Mouse (Mus musculus) forebrain, embryonic 12.5 days (tissue): ENCODE measurements at regions not wholly inside any gene's neighbourhood (a gene's known extent, or its start where the extent isn't known, plus 50 kb on each side); places are given as distances from the start of the nearest gene placed in this dataset.
"Not testable (repeated sequence)": the region's sequence is repeated elsewhere in the genome, so short reads cannot be mapped to it uniquely, and the experiment has no call there.

ENCODE experiments used
- ATAC-seq: fragments of 200-750 bp; cut with Nextera tagmentation; 2 replicates; pipeline ENCODE4 v1.8.0; 2017; ENCODE audit warnings: moderate TSS enrichment; ENCODE audit not compliant: low FRiP score
- H3K27ac ChIP-seq: fragments of 300-500 bp; sonication (generic); 2 replicates; pipeline ENCODE4 v1.5.1; 2016; ENCODE audit warnings: mild to moderate bottlenecking
- H3K27me3 ChIP-seq: fragments of 300-500 bp; sonication (generic); 2 replicates; pipeline ENCODE4 v1.6.1; 2016; ENCODE audit warnings: mild to moderate bottlenecking
- H3K36me3 ChIP-seq: fragments of 300-500 bp; sonication (generic); replicated peaks from 2 replicates; pipeline ENCODE4 v1.6.1; 2016; ENCODE audit warnings: mild to moderate bottlenecking
- H3K4me1 ChIP-seq: fragments of 300-500 bp; sonication (generic); 2 replicates; pipeline ENCODE4 v1.6.1; 2016
- H3K4me2 ChIP-seq: fragments of 300-500 bp; sonication (generic); 2 replicates; pipeline ENCODE4 v1.6.1; 2016; ENCODE audit warnings: mild to moderate bottlenecking, moderate library complexity
- H3K4me3 ChIP-seq: fragments of 300-500 bp; sonication (generic); replicated peaks from 2 replicates; pipeline ENCODE4 v1.5.1; 2016; ENCODE audit warnings: mild to moderate bottlenecking
- H3K9ac ChIP-seq: fragments of 300-500 bp; sonication (generic); 2 replicates; pipeline ENCODE4 v1.6.1; 2016; ENCODE audit warnings: mild to moderate bottlenecking
- H3K9me3 ChIP-seq: fragments of 300-500 bp; sonication (generic); 2 replicates; pipeline ENCODE4 v1.6.1; 2016
- WGBS: fragments of 180-500 bp; shearing (Covaris S2); methylation state at CpG from one replicate; pipeline ENCODE4 v1.1.7; 2016; 5-methylcytosine and 5-hydroxymethylcytosine counted together

DNA sequence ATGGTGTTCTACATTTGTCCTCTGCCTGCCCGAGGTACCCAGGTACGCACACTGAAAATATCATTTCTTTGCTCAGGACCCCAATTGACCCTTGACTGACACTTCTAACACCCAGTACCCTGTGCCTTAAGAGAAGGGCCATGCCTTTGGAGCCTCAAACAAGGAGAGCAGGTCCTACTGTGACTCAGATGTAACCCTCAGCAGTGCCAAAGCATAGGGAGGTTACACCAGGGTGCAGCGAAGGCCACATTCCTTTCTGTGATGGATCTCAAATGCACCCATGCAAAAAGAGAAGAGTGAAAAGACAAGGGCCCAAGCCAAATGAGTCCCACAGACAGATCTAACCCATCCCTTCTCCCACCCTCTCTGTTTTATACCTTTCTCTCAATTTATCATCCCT is 181.9 kb upstream of the Prok2 start:
- 94% methylated on average over 3 of the region's 3 CpGs for WGBS
- no peak overlapping the region for H3K9ac ChIP-seq
- H3K4me2 ChIP-seq, result no peak overlapping the region
- no peaks in the 10 kb centered on the region for H3K4me1 ChIP-seq
- no peak overlapping the region for H3K27ac ChIP-seq
- H3K4me3 ChIP-seq, result no peak overlapping the region
- ATAC-seq, result no peak
- no peaks in the 10 kb centered on the region for H3K9me3 ChIP-seq
- peaks cover 11% of the 10 kb centered on the region for H3K27me3 ChIP-seq
- H3K36me3 ChIP-seq, result no peaks in the 10 kb centered on the region

DNA sequence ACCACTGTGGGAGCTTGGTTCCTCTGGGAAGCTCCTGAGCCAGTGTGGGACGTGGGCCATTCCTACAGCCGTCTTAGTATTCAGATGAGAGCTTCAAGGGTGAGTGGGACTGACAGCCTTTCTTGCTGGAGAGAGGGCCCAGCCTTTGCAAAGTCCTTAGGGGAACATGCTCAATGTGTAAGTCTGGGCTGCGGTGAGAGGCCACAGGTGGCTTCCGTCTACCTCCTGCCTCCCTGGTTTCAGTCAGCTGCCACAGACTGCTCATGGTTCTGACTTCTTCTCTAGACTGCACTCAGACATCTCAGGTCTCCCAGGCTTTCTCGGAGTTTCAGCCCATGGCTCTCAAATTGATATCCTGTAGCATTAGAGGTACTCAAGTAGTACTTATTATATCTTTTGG is 179.0 kb upstream of the Prok2 start:
- no peak for ATAC-seq
- 87% methylated on average over 5 of the region's 5 CpGs for WGBS
- H3K9ac ChIP-seq, result no peak overlapping the region
- H3K27me3 ChIP-seq, result peaks cover 8% of the 10 kb centered on the region
- no peak overlapping the region for H3K4me2 ChIP-seq
- H3K4me3 ChIP-seq, result no peak overlapping the region
- H3K4me1 ChIP-seq, result no peaks in the 10 kb centered on the region
- H3K27ac ChIP-seq, result no peak overlapping the region
- H3K36me3 ChIP-seq, result no peaks in the 10 kb centered on the region
- no peaks in the 10 kb centered on the region for H3K9me3 ChIP-seq

DNA sequence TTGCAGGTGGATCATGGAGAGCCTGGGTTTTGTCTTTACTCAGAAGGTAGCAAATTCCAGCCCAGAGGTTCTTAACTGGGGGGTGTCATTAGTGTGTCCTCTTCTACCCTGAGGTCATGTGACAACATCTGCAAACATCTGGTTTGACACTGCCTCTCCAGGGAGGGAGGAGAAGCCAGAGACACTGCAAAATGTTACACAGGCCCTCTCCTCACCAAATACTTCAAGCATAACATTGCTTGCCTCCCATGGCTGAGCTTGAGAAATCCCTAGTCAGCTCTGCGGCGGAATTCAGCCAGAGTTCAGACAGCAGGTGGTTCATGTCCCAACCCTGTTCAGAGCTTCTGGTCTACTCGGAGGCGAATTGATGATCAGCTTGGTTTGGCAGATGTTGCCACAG is 178.4 kb upstream of the Prok2 start:
- no peaks in the 10 kb centered on the region for H3K9me3 ChIP-seq
- ATAC-seq, result no peak
- no peak overlapping the region for H3K4me3 ChIP-seq
- no peak overlapping the region for H3K4me2 ChIP-seq
- no peaks in the 10 kb centered on the region for H3K4me1 ChIP-seq
- WGBS, result 84% methylated on average over 4 of the region's 4 CpGs
- H3K27me3 ChIP-seq, result peaks cover 8% of the 10 kb centered on the region
- H3K36me3 ChIP-seq, result no peaks in the 10 kb centered on the region
- no peak overlapping the region for H3K9ac ChIP-seq
- H3K27ac ChIP-seq, result no peak overlapping the region

DNA sequence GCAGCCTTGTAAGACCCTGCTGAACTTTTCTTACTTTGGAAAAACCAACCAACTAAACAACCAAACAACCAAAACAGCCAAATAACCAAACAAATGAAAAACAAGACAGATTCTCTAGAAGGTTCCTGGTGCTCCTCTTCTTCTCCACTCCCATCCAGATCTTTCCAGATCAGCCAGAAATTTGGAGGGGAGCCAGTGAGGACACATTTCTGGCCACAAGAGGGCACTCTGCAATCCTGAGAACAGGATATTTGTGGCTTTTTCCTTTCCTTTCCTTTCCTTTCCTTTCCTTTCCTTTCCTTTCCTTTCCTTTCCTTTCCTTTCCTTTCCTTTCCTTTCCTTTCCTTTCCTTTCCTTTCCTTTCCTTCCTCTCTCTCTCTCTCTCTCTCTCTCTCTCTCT is 177.9 kb upstream of the Prok2 start:
- not testable (repeated sequence) for H3K27me3 ChIP-seq, H3K4me3 ChIP-seq, H3K9ac ChIP-seq, ATAC-seq, H3K4me1 ChIP-seq, H3K27ac ChIP-seq, H3K36me3 ChIP-seq, H3K9me3 ChIP-seq, H3K4me2 ChIP-seq

DNA sequence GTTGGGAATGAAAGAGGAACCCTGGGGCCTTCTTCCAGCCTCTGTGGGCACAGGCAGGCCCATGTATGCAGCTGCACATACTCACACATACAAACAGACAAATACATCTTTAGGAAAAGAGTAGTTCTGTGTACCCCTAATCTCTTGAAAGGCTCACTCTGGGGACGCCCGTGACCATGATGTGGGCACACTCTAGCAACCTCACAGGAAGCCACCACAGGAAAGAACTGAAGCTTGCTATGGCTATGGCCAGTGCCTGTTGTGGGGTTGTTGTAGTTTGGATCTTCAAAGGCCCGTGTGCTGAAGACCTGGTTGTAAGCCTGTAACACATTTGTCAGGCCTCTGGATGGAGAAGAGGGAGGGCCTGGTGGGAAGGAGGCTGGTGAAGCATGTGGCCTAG is 175.4 kb upstream of the Prok2 start:
- 92% methylated on average over 3 of the region's 3 CpGs for WGBS
- Histone ChIP-seq H3K27me3 (peaks cover 12% of the 10 kb centered on the region; the same call in 1 of the 2 replicates), H3K27ac (no peak overlapping the region)

DNA sequence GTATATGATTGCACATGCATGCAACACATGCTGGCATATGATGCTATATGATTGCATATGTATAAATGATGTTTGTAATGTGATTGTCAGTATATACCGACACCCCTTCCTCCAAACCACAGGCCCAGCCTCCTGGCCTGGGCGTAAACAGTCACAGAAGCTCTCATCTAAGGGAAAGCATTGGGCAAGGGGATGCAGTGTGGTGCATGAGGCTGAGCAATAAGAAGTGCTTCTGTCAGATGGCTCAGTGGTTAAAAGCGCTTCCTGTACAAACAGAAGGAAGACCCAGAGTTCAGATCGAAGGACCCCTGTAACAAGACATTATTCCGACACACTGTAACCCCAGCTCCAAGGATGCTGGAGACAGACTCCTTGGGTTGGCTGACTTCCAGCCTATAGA is 175.0 kb upstream of the Prok2 start:
- no peak for ATAC-seq
- H3K36me3 ChIP-seq, result no peaks in the 10 kb centered on the region
- no peak overlapping the region for H3K4me3 ChIP-seq
- H3K27me3 ChIP-seq, result peaks cover 12% of the 10 kb centered on the region; the same call in 1 of the 2 replicates
- no peaks in the 10 kb centered on the region for H3K9me3 ChIP-seq
- H3K27ac ChIP-seq, result no peak overlapping the region
- H3K9ac ChIP-seq, result no peak overlapping the region
- 87% methylated on average over 5 of the region's 5 CpGs for WGBS
- H3K4me1 ChIP-seq, result no peaks in the 10 kb centered on the region
- H3K4me2 ChIP-seq, result no peak overlapping the region

More for the DNA sequence above, 175.4 kb upstream of the Prok2 start:
- no peaks in the 10 kb centered on the region for H3K9me3 ChIP-seq
- no peak overlapping the region for H3K4me3 ChIP-seq
- no peaks in the 10 kb centered on the region for H3K4me1 ChIP-seq
- no peak for ATAC-seq
- no peak overlapping the region for H3K9ac ChIP-seq
- no peaks in the 10 kb centered on the region for H3K36me3 ChIP-seq
- H3K4me2 ChIP-seq, result no peak overlapping the region

DNA sequence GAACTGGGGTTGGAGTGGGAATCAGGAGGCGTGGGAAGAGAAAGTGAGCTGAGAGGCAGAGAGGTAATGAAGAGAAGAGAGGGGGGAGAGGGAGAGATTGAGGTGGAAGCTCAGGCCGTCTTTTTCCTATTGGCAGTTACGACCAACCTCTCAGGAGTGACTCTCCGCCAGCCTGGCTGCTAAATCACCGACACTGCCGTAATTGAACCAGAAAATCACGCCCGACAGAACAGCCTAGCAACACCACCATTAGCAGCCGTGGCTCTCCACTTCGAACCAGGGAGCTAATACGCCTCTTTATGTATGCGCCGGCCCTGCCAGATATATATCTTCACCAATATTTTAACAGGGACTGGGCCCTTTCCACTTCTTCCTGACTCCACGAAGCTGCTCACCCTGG is 173.5 kb upstream of the Prok2 start:
- Histone ChIP-seq H3K4me2 (no peak overlapping the region), H3K27me3 (peaks cover 12% of the 10 kb centered on the region; the same call in 1 of the 2 replicates), H3K4me1 (no peaks in the 10 kb centered on the region), H3K36me3 (no peaks in the 10 kb centered on the region), H3K4me3 (no peak overlapping the region), H3K9me3 (no peaks in the 10 kb centered on the region), H3K9ac (no peak overlapping the region), H3K27ac (no peak overlapping the region)
- ATAC-seq, result no peak
- WGBS, result 76% methylated on average over 14 of the region's 14 CpGs

DNA sequence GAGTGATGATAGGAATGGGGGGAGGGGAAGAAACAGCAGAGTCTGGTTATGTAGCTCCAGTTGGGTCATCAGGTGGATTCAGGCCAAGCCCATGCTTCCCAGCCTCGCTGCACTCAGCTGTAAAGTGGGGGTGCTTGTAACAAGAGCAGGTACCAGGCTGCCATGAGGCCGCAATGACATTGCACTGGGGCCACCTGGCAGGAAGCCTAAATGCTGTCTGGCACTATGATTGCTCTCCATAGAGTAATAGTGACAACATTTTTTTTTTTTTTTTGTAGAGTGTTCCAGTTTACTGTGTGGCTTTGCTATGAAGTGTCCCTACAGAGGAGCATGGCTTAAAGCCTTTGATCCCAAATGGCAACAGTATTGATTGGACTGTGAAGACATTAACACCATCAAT is 171.9 kb upstream of the Prok2 start:
- 85% methylated on average over 2 of the region's 2 CpGs for WGBS
- Histone ChIP-seq H3K4me1 (no peaks in the 10 kb centered on the region), H3K9me3 (no peaks in the 10 kb centered on the region), H3K4me3 (no peak overlapping the region), H3K9ac (no peak overlapping the region), H3K36me3 (no peaks in the 10 kb centered on the region), H3K27me3 (peaks cover 9% of the 10 kb centered on the region; the same call in 1 of the 2 replicates), H3K27ac (no peak overlapping the region), H3K4me2 (no peak overlapping the region)
- ATAC-seq, result no peak

DNA sequence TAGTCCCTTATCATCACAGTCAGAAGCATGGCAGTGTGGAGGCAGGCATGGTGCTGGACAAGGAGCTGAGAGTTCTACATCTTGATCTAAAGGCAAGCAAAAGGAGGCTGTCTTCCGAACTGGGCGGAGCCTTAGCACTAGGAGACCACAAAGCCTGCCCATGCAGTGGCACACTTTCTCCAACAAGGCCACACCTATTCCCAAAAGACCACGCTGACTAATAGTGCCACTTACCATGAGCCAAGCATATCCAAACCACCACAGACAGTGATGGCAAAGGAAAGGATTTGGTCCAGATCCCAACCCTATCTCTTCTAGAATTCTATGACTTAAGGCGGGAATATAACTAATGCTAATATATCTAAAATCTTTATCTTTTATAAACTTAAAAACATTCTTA is 169.4 kb upstream of the Prok2 start:
- Histone ChIP-seq H3K4me2 (no peak overlapping the region), H3K4me3 (no peak overlapping the region), H3K9me3 (no peaks in the 10 kb centered on the region), H3K27me3 (peaks cover 8% of the 10 kb centered on the region; the same call in 1 of the 2 replicates), H3K4me1 (no peaks in the 10 kb centered on the region), H3K36me3 (no peaks in the 10 kb centered on the region), H3K9ac (no peak overlapping the region), H3K27ac (no peak overlapping the region)
- 95% methylated on average over 4 of the region's 4 CpGs for WGBS
- no peak for ATAC-seq

DNA sequence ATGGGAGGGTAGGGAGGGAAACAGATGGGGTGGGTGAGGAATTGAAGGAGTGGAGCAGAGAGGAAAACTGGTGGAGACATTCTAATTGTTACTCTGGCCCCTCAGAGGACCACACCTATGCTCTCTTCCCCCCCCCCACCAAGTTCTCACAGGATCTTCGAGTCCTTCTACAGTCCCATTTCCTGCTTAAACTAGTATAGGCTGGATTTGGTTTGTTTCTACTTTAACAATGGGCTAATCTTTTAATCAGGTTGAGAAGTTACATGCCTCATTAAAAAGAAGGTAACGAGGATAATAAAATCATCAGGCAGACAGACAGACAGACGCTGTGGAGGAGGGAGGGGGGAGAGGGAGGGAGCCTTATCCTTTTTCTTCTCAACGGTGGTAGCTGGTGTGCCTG is 167.7 kb upstream of the Prok2 start:
- ATAC-seq, result no peak
- Histone ChIP-seq H3K9me3 (no peaks in the 10 kb centered on the region), H3K4me2 (no peak overlapping the region), H3K36me3 (no peaks in the 10 kb centered on the region), H3K4me1 (peaks cover 3% of the 10 kb centered on the region), H3K27ac (no peak overlapping the region), H3K9ac (no peak overlapping the region), H3K27me3 (peaks cover 12% of the 10 kb centered on the region; the same call in 1 of the 2 replicates), H3K4me3 (no peak overlapping the region)
- 35% methylated on average over 4 of the region's 4 CpGs for WGBS

DNA sequence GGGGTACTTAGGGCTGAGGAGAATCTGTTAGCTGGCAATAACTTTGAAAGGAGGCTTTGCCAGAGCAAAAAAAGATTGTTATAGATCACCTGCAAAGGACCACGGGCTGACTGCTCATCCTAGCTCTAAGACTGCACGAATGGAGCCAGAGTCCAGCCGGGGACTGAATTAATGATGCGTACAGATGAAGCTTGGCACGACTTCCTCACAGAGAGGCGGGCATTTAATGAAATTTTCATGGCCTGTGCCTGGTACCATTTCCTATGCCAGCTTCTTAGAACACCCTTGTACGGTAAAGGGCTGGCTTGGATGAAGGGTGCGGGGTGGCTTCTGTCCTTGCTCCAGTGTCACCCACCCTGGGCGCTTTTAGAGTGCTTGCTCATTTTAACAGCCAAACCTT is 166.0 kb upstream of the Prok2 start:
- Histone ChIP-seq H3K4me3 (no peak overlapping the region), H3K27me3 (peaks cover 12% of the 10 kb centered on the region; the same call in 1 of the 2 replicates), H3K27ac (no peak overlapping the region), H3K36me3 (no peaks in the 10 kb centered on the region), H3K4me1 (peaks cover 4% of the 10 kb centered on the region), H3K9me3 (no peaks in the 10 kb centered on the region), H3K9ac (no peak overlapping the region), H3K4me2 (no peak overlapping the region)
- no peak for ATAC-seq
- WGBS, result 87% methylated on average over 9 of the region's 9 CpGs

DNA sequence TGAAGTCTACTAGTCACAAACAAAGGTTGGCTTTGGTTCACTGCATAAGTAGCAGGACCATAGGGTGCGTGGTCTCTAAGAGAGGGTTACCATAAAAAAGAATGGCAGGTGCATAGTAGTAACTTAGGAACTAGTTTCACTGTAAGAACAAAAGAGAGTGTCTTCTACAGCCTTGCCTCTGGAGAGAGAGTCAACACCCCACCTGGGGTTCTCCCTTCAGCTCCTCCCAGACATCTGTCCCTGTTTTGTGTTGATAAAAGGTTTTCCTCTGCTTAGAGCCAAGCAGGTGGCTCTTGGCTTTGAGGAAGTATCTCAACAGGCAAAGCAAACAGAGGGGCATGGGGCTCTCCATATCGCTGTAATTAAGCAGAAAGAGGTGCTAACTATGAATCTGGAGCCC is 165.6 kb upstream of the Prok2 start:
- Histone ChIP-seq H3K4me3 (no peak overlapping the region), H3K36me3 (no peaks in the 10 kb centered on the region), H3K27me3 (peaks cover 9% of the 10 kb centered on the region; the same call in 1 of the 2 replicates), H3K4me2 (no peak overlapping the region), H3K9me3 (no peaks in the 10 kb centered on the region), H3K4me1 (peaks cover 4% of the 10 kb centered on the region), H3K9ac (no peak overlapping the region), H3K27ac (no peak overlapping the region)
- no peak for ATAC-seq
- 51% methylated on average over 2 of the region's 2 CpGs for WGBS

DNA sequence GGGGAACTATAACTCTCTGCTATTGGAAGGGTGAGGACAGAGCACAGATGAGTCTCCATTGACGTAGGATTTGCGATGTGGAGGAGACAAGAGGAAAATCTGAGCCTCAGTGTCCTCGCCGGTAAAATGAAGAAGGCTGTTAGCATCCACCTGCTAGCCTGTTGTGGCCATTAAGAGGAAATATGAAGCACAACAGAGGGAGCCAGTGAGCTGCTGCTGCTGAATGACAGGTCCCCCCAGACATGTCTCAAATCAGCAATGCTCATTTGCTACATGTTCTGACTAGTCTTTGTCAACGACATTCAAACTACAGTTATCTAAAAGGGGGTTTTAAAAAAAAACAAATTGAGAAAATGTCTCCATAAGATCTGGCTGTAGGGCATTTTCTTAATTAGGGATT is 164.6 kb upstream of the Prok2 start:
- 85% methylated on average over 5 of the region's 5 CpGs for WGBS
- Histone ChIP-seq H3K27me3 (0 out of 2 replicates have a peak, but pooled peaks cover 10% of the 10 kb centered on the region), H3K27ac (no peak overlapping the region), H3K36me3 (no peaks in the 10 kb centered on the region), H3K4me1 (peaks cover 4% of the 10 kb centered on the region), H3K9ac (no peak overlapping the region), H3K4me2 (no peak overlapping the region), H3K4me3 (no peak overlapping the region), H3K9me3 (no peaks in the 10 kb centered on the region)
- ATAC-seq, result no peak

DNA sequence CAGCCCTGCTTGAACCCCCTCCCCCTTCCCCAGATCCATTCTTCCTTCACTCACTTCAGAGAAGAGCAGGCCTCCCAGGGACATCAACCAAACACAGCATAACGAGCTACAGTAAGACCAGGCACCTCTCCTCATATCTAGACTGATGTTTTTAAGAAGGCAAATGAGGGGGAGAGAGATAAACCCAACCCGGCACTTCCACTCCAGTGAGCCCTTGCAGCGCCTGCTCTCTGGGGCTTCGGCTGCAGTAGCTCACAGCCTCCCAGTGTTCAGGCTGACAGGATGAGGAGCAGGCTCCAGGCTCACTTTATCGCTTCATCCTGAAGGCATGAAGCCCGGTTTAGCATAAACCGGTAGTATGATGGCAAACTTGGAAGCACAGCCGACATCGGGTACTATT is 162.9 kb upstream of the Prok2 start:
- WGBS, result 25% methylated on average over 9 of the region's 9 CpGs
- Histone ChIP-seq H3K4me1 (peaks cover 17% of the 10 kb centered on the region), H3K27ac (no peak overlapping the region), H3K9me3 (no peaks in the 10 kb centered on the region), H3K27me3 (peaks cover 14% of the 10 kb centered on the region; the same call in 1 of the 2 replicates), H3K9ac (no peak overlapping the region), H3K36me3 (no peaks in the 10 kb centered on the region), H3K4me2 (no peak overlapping the region), H3K4me3 (no peak overlapping the region)
- ATAC-seq, result no peak
